Mouse (Mus musculus) adrenal gland (tissue): ENCODE results near the gene Fbxl4.

Source experiments
- intact Hi-C: fragments of 180-260 bp; cut with DNase I; formaldehyde crosslinking; loops from one replicate; pipeline ENCODE4 v1.15.1; 2025

The Fbxl4 gene

DNA sequence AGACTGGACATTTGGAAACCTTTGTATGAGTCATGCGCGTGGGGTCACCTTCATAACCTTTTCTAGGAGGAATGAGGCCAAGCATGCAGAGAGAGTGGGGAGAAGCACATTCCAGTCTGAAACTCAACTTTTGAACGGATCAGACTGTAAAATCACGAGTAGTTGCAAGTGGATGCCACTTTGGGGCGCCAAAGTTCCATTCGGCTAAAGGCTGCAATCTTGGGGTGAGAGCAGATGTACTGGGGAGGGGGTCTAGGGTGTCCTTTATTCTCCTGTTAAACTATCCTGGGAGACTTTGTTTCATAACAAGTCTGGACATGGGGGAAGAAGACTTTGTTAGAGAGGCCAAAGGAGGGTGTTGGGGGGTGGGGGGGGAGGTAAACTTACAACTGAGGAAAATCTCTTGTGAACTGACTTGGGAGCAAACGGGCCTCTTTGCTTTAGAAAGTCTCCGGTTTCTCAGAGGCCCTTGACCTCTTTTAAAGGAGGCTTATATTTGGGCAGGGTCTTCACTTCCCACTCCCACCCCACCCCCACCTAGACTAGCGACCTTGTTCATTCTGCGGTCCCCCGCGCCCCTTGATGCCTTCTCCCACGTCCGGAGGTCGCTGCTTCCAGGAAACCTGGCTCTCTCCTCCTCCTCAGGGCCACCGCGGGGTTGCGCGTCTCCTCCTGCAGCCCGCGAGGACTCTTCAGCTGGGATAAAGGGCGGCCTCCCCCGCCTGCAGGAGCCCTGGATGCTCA is 119.8 kb downstream of the Fbxl4 start:
- intact Hi-C loops = loop anchor here (5.0 to 10.0 kb wide), 2 partner anchors 342 to 1675 kb away; no protein-coding TSS in a partner anchor

DNA sequence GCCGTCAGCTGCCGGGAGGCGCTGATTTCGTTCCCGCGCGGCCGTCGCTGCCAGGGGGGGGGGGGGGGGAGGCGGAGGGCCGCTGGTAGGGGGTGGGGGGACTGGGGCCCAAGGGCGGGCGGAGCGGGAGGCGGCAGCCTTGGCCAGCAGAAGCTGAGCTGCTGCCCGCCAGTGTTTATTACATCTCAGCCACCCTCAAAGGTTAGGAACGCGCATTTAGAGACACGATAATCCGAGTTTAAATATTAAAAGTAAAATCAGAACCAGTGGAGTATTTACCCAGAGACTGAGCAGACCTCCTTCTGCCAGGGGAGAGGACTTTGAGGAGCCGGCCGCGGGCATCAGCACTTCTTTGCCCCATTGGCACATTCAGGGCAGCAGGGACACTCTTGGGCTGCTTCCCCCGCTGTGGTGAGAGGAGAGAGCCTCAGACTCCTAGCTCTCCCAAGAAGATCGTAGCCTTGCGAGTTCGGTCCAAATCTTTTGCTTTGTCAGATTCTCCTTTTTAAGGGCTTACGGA is 120.4 kb downstream of the Fbxl4 start:
- intact Hi-C loops = loop anchor here (5.0 to 10.0 kb wide), 2 partner anchors 343 to 1675 kb away; no protein-coding TSS in a partner anchor

DNA sequence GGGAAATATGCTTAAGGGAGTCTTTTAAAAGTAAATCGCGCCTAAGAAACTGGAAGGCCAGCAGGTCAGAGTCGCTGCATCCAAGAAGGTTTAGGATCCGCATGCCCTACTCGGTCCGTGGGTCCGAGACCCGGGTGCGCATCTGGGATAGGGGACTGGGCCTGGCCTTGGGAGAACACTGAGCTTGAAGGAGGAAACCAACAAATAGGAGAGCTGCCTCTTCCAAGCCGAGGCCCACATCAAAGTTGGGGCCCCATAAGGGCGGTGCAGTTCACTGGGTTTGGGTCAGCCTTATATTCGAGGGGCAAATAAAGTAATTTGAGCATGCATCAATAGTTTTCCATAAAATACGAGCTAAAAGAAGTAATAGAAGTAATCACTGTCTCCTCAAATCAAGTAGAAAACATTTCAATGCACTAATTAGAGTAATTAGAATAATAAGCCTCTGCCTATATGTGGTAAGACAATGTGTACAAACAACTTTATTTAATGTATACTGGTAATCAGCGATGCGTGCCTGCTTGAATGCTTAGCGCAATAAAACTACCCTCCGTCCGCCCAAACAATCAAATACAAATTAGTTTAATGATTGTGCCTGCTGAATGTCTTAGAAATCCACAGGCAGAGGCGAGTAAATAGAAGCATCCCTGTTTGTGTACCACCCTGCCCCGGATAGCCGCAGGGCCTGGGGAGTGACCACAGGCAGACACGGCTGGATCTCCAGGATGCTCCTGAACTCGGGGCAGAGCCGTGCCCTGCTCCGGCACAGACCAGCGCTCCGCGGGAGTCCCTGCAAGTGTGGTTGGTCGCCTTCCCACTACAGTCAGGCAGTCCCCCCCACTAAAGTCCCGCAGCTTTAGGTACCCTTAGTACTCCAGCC is 121.4 kb downstream of the Fbxl4 start:
- intact Hi-C loops = loop anchor here (5.0 to 10.0 kb wide), 2 partner anchors 344 to 1674 kb away; no protein-coding TSS in a partner anchor

DNA sequence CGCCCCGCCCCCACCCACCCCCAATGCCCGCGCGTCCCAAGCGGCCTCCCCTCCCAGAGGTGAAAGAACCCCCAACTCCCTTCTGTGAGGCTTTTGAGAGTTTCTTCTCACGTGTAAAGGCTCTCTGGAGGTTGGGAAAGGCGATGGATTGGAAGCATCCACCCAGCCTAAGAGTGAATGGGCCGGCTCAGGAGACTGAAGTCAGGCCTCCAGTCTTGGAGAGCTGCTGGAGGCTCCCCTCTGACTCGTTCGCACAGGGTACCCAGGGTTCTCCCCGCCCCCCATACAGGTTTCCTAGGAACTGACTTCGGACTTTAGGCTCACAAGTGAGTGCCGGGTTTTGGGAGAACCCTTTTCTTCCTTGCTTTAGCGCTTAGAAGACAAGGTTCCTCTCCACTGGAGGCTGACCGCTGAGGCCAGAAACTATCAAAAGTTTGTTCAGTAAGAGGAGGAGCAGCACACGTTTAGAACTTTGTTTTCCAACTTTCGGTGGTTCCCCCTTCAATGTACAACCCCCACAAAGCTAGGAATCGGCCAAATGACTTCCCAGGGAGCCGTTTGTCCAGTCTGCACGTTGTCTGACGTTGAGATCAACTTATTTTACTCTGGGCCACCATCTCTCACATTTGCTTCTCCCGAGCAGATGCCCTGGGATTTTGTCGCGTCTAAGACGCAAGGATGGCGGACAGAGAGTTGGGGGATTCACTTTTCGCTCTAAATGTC is 122.2 kb downstream of the Fbxl4 start:
- intact Hi-C loops = loop anchor here (5.0 to 10.0 kb wide), 2 partner anchors 345 to 1673 kb away; no protein-coding TSS in a partner anchor

DNA sequence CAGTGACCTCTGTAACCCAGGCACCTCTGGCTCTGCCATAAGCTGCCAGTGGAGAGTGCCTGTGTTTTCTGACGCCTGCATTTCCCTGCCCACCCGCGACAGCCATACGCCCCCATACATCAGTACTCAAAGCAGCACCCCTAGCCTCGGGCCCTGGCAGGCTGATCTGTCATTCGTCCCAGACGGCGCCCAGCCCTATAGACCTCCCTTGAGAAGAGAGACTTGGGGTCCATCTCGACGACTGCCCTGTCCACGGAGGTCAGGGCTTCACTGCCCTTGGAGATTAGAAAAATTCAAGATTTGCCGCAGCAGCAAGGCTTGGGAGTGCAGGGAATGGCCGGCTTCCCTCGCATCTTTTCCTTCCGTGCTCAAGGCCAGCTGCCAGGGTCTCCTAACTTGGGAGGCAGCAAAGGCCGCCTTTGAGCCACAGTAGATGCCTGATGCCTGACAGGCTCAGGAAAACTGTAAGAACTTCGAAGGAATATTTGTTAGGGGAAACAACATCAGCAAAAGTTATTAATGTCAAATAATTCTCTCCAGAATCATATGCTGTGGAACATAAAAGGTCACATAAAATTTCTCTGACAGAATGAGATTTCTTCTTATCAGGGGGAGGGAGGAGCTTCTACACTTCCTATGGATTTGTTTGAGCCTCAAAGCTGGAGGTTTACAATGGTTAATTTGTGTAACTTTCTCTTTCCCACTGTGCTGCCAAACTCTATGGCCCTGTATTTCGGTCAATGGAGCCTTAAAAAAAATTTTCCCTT is 122.9 kb downstream of the Fbxl4 start:
- intact Hi-C loops = no loop called here

DNA sequence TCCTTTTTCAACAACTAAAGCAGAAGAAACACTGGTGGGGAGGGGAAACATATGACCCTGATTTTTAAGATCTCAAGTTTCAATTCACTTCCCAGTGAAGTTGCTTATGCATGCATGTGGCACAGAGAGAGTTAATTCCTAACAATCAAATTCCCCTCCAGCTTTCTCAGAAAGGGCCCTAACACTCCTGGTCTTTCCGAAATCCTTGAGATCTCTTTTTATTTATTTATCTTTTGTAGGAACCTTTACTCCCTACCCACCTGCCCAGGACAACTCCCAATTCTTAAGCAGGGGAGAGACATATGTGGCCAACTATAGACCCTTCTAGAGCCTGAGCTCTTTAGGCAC is 123.5 kb downstream of the Fbxl4 start:
- intact Hi-C loops = no loop called here

DNA sequence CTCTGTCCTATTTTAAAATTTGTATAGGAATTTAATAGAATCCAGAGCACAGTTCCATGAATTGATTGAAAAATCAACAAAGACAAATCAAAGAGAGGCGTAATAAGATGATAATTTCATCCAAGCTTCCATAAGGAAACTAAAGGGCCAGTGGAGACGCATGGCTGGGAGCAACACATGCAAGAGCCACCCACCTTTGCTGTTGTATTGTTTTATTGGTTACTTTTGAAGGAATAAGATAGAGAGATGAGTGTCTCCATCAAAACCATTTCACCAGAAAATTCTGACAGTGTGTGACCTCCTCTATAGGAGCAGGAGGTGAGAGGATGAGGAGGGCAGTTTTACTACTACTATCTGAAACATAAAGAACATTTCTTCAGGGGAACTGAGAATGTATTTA is 124.8 kb downstream of the Fbxl4 start:
- intact Hi-C loops = no loop called here

DNA sequence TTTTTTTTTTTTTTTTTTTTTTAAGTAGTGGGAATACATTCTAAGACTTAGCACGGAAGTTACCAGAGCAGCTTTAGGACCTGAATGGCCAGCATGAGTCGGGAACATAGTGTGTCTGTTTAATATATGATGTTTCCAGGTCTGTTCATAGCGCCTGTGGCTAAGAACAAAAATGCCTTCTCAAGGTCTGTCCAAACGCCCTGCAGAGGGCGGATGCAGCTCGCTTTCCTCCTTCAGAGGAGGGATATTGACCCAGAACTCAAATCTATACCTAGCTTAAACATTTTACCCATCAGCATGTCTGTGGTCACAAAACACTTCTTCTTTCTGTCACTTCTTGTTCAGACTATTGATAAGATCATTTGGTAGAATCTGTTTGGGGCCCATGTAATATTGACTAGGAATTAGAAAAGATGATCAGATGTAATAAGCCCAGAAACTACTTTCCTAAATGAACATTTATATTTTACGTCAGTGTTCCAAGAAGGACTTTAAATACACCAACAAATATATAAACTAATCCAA is 125.5 kb downstream of the Fbxl4 start:
- intact Hi-C loops = no loop called here

DNA sequence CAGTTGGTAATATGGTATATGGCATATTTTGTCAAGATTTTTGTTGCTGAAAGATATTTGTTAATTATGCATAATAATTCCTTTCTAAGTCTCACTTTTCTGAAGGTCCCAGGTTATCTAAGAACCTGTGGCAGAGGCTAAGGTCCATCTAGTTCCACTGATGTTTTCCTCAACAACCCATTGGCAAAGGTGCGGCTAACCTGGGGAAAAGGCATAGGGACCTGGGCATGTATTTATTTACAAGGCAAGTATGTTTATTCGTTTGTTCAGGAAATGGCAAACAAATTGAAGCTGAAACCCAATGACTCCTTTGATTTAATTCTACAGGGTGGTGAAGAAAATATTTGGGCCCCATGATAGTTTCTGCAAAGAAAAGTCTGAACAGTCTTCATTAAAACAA is 126.2 kb downstream of the Fbxl4 start:
- intact Hi-C loops = no loop called here
